Mouse (Mus musculus) myocyte (in vitro differentiated cells): ENCODE measurements around the gene Ccdc124. TPM values are rescaled to one million over a fixed set of nuclear protein-coding genes. Genes with fewer than 3 reads are reported as not detected.
"Not testable (repeated sequence)": the region's sequence is repeated elsewhere in the genome, so short reads cannot be mapped to it uniquely, and the experiment has no call there.

Source experiments
- H3K27me3 ChIP-seq: one replicate; pipeline ENCODE4 v1.6.1; 2011; ENCODE audit not compliant: control insufficient read depth, insufficient read depth, insufficient read length
- H3K36me3 ChIP-seq: one replicate; pipeline ENCODE4 v1.6.1; 2011; ENCODE audit not compliant: control insufficient read depth, insufficient read depth
- H3K4me2 ChIP-seq: one replicate; pipeline ENCODE4 v1.6.1; 2011; ENCODE audit warnings: low read depth, control low read depth
- H3K4me3 ChIP-seq: one replicate; pipeline ENCODE4 v1.5.1; 2011; ENCODE audit warnings: mild to moderate bottlenecking, control low read depth, moderate library complexity
- H3K79me2 ChIP-seq: one replicate; pipeline ENCODE4 v1.6.1; 2011; ENCODE audit not compliant: control insufficient read depth, insufficient read depth
- H3ac ChIP-seq: one replicate; pipeline ENCODE4 v1.6.1; 2011; ENCODE audit not compliant: control insufficient read depth, insufficient read length
- CEBPB ChIP-seq: IDR thresholded peaks from 2 replicates; pipeline ENCODE4 v1.6.1; 2011; ENCODE audit warnings: mild to moderate bottlenecking, moderate library complexity; ENCODE audit not compliant: poor library complexity, insufficient read depth, severe bottlenecking
- E2F4 ChIP-seq: IDR thresholded peaks from one replicate; pipeline ENCODE4 v1.6.1; 2011; ENCODE audit warnings: mild to moderate bottlenecking, control low read depth, moderate library complexity; ENCODE audit not compliant: insufficient read depth
- MAX ChIP-seq: IDR thresholded peaks from one replicate; pipeline ENCODE4 v1.6.1; 2011; ENCODE audit warnings: low read depth, mild to moderate bottlenecking, control low read depth
- MYOD1 ChIP-seq, 3 experiments: IDR thresholded peaks; one replicate each; pipeline ENCODE4 v1.6.1; 2011; ENCODE audit warnings: control low read depth in 2 of 3, low read depth in 2 of 3, mild to moderate bottlenecking in 2 of 3, moderate library complexity in 1 of 3; ENCODE audit not compliant: insufficient read length in 2 of 3, control insufficient read depth in 1 of 3
- MYOG ChIP-seq, 3 experiments: IDR thresholded peaks; one replicate each; pipeline ENCODE4 v1.6.1; 2011; ENCODE audit warnings: control low read depth in 2 of 3, low read depth in 2 of 3, mild to moderate bottlenecking in 2 of 3; ENCODE audit not compliant: insufficient read length in 2 of 3, control insufficient read depth in 1 of 3, insufficient read depth in 1 of 3
- POLR2A ChIP-seq: IDR thresholded peaks from one replicate; pipeline ENCODE4 v1.6.1; 2011; ENCODE audit warnings: low read depth, mild to moderate bottlenecking, control low read depth, moderate library complexity; ENCODE audit not compliant: insufficient read length
- POLR2AphosphoS2 ChIP-seq: IDR thresholded peaks from one replicate; pipeline ENCODE4 v1.6.1; 2011; ENCODE audit warnings: low read depth, control low read depth; ENCODE audit not compliant: insufficient read length
- REST ChIP-seq: IDR thresholded peaks from one replicate; pipeline ENCODE4 v1.6.1; 2011; ENCODE audit warnings: mild to moderate bottlenecking, control low read depth, moderate library complexity; ENCODE audit not compliant: insufficient read depth, insufficient read length
- SRF ChIP-seq: IDR thresholded peaks from one replicate; pipeline ENCODE4 v1.6.1; 2011; ENCODE audit warnings: low read depth; ENCODE audit not compliant: control insufficient read depth, insufficient read length
- TCF12 ChIP-seq: IDR thresholded peaks from one replicate; pipeline ENCODE4 v1.6.1; 2011; ENCODE audit warnings: mild to moderate bottlenecking, control low read depth; ENCODE audit not compliant: poor library complexity, insufficient read depth, severe bottlenecking
- TCF3 ChIP-seq: IDR thresholded peaks from one replicate; pipeline ENCODE4 v1.6.1; 2011; ENCODE audit warnings: low read depth, control low read depth; ENCODE audit not compliant: insufficient read length
- USF1 ChIP-seq: IDR thresholded peaks from one replicate; pipeline ENCODE4 v1.6.1; 2011; ENCODE audit warnings: low read depth, mild to moderate bottlenecking, control low read depth, moderate library complexity
- polyA plus RNA-seq: library from polyadenylated mRNA; unstranded; fragments of >200 nt; fragmentation: generic; extraction: Trizol; gene quantifications from one replicate; pipeline ENCODE4 v1.2.1, GENCODE M21; 2012; ENCODE audit warnings: missing spikeins

The Ccdc124 gene
- polyA plus RNA-seq, 1 experiment, result 141 TPM

DNA sequence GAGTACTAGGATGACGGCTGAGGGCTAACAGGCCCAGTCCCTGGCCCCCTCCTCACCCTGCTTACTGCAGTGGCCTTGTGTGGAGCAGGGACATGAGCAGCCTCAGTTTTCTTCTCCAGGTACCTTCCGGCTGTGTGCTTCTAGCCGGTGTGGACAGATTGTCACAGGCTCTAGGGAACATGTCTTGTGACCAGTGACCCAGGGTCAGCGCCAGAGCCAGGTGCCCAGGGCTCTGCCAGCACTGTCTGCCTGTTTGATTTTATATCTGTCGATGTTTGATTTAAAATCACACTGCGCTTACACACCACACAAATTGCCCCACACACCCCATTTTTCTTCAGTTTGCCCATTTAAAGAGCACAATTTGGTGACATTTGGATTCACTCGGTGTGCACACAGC is 49.9 kb downstream of the Ccdc124 start:
- Histone ChIP-seq H3K4me2 (no peak overlapping the region), H3K36me3 (no peaks in the 10 kb centered on the region), H3K4me3 (no peak overlapping the region), H3K27me3 (no peaks in the 10 kb centered on the region), H3ac (no peak overlapping the region), H3K79me2 (no peaks in the 10 kb centered on the region)
- no peak for TF ChIP-seq CEBPB
- no peak for TF ChIP-seq MAX
- no peak for TF ChIP-seq E2F4
- no peak for TF ChIP-seq MYOG (IDR thresholded peaks at IDR 0.05; ENCODE audit: control insufficient read depth in 1 of 3, insufficient read depth in 1 of 3, insufficient read length in 2 of 3, low read depth in 2 of 3)
- TF ChIP-seq TCF3, result no peak
- no peak for TF ChIP-seq TCF12
- TF ChIP-seq MYOD1 (IDR thresholded peaks at IDR 0.05; ENCODE audit: control insufficient read depth in 1 of 3, insufficient read length in 2 of 3, low read depth in 2 of 3), result no peak
- TF ChIP-seq SRF, result no peak
- no peak for TF ChIP-seq REST
- TF ChIP-seq USF1, result no peak
- no peak for TF ChIP-seq POLR2AphosphoS2
- no peak for TF ChIP-seq POLR2A

DNA sequence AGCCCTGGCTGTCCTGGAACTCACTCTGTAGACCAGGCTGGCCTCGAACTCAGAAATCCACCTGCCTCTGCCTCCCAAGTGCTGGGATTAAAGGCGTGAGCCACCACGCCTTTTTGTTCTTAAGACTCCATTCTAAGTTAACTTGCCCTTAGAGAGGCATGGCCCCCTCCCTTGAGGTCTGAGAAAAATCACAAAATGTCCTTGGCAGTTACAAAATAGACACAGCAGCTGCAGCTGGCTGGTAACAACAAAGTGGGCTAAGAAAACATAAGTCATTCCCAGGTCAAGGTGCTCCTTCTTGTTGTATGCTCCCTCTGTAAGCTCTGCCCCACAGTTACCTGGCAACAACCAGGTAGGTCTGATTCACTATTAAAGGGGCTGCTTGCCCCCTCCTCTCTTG is 51.1 kb downstream of the Ccdc124 start:
- H3K36me3 ChIP-seq, H3K27me3 ChIP-seq, H3ac ChIP-seq, H3K4me2 ChIP-seq, H3K4me3 ChIP-seq, H3K79me2 ChIP-seq: not testable (repeated sequence)

DNA sequence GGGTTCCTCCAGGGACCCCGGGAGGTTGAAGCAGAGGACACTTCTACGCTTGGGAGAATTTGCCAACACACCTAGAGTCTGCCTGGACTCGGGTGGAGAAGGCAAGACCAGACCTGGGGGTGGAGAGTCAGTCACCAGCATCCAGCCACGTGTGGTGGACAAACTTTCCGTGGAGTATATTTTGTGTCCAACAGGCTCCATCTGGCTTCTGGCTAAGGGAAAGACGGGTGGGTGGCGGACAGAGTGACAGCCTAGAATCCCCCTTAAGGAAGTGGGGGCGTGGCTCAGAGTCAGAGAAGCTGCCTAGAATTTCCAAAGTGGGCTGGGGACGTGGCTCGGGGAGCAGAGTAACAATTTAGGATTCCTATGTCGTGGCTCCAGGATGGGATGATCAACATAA is 51.7 kb downstream of the Ccdc124 start:
- Histone ChIP-seq H3K4me3 (no peak overlapping the region), H3K27me3 (no peaks in the 10 kb centered on the region), H3ac (no peak overlapping the region), H3K79me2 (no peaks in the 10 kb centered on the region), H3K36me3 (peaks cover 3% of the 10 kb centered on the region), H3K4me2 (no peak overlapping the region)
- TF ChIP-seq POLR2AphosphoS2 (no peak), MYOG (IDR thresholded peaks at IDR 0.05; ENCODE audit: control insufficient read depth in 1 of 3, insufficient read depth in 1 of 3, insufficient read length in 2 of 3, low read depth in 2 of 3) (no peak), MAX (no peak), POLR2A (no peak), MYOD1 (IDR thresholded peaks at IDR 0.05; ENCODE audit: control insufficient read depth in 1 of 3, insufficient read length in 2 of 3, low read depth in 2 of 3) (no peak), CEBPB (no peak)

DNA sequence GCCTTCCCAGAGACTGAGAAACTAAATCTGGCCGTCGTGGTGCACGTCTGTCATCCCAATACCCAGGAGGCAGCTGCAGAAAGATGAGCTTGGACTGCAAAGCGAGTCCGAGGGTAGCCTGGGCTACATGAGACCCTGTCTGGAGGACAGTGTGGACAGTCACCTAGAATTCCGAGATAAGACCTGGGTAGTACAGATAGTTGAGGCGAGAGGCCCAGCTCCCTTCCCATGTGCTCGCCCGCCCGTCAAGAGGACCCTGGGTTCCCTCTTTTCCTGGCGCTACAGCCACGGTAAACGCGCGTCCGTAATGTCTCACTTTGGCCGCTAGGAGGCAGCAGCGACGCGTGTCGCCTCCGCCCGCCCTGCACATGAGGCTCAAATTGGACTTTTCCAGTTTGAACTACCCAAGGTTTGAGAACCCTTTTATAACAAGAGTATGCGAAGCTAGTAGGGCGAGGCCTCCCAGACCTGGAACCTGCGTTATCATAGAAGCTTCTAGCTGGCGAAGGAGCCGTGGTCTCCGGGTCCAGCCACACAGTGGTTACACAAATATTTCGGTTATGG is 52.3 kb downstream of the Ccdc124 start:
- Histone ChIP-seq H3K79me2 (no peaks in the 10 kb centered on the region), H3K27me3 (no peaks in the 10 kb centered on the region), H3K4me2 (no peak overlapping the region), H3K36me3 (peaks cover 3% of the 10 kb centered on the region), H3K4me3 (no peak overlapping the region), H3ac (no peak overlapping the region)
- TF ChIP-seq MYOD1 (IDR thresholded peaks at IDR 0.05; ENCODE audit: control insufficient read depth in 1 of 3, insufficient read length in 2 of 3, low read depth in 2 of 3) (no peak), USF1 (no peak), CEBPB (no peak), POLR2AphosphoS2 (peak; percentile 11), SRF (no peak), MAX (no peak), MYOG (IDR thresholded peaks at IDR 0.05; ENCODE audit: control insufficient read depth in 1 of 3, insufficient read depth in 1 of 3, insufficient read length in 2 of 3, low read depth in 2 of 3) (no peak), POLR2A (peak; percentile 20)

DNA sequence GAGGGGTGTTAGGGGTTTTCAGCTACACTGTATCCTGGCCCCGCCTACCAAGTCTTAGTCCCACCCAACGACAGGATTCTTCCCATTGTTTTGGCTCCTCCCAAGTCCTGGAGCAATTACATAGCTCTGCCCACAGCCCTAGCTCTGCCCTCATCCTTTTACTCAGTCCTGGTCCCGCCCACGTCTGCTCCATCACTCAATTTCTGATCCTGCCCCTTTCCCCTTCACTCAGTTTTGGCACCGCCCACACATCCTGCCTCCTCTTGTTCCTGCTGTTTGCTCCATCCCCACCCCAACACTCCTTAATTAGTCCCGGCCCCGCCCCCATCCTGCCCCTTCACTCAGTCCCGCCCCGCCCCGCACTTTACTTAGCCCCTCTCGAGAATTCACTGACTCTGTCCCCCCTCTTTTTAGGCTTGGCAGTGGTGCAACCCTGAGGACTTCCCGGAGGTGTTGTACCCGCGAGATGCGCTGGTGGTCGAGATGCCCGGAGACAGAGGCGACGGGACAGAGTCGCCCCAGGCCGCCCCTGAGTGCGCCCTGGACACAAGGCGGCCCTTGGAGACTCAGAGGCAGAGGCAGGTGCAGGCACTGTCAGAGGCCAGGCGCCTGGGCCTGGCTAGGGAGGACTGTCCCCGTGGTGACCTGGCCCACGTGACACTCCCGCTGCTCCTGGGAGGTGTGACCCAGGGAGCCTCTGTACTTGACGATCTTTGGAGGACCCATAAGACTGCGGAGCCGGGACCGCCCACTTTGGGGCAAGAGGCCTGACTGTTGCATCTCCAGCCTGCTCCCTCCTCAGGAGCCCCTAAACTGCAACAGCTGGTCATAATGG is 53.4 kb downstream of the Ccdc124 start:
- TF ChIP-seq TCF12 (no peak), CEBPB (no peak), SRF (no peak), USF1 (no peak), MAX (no peak), MYOG (IDR thresholded peaks at IDR 0.05; ENCODE audit: control insufficient read depth in 1 of 3, insufficient read depth in 1 of 3, insufficient read length in 2 of 3, low read depth in 2 of 3) (no peak), TCF3 (no peak), MYOD1 (IDR thresholded peaks at IDR 0.05; ENCODE audit: control insufficient read depth in 1 of 3, insufficient read length in 2 of 3, low read depth in 2 of 3) (no peak), E2F4 (no peak), REST (no peak), POLR2A (no peak), POLR2AphosphoS2 (no peak)
- no peaks in the 10 kb centered on the region for H3K79me2 ChIP-seq
- no peaks in the 10 kb centered on the region for H3K27me3 ChIP-seq
- H3K4me3 ChIP-seq, result no peak overlapping the region
- no peak overlapping the region for H3ac ChIP-seq
- no peak overlapping the region for H3K4me2 ChIP-seq
- H3K36me3 ChIP-seq, result peaks cover 3% of the 10 kb centered on the region

Other genes with a start within 250 kb of the Ccdc124 start
- 54.1 TPM for gene Gdf15, start 241.5 kb downstream of the Ccdc124 start, polyA plus RNA-seq
- 38.5 TPM for gene Pgpep1, start 213.5 kb downstream of the Ccdc124 start, polyA plus RNA-seq
- gene Lsm4, start 200.7 kb downstream of the Ccdc124 start, polyA plus RNA-seq, result 178 TPM
- gene Jund, start 175.0 kb downstream of the Ccdc124 start, polyA plus RNA-seq, result 246 TPM
- 0.02 TPM for gene Iqcn, start 170.5 kb downstream of the Ccdc124 start, polyA plus RNA-seq
- 0.23 TPM for gene Gm3336, start 155.4 kb downstream of the Ccdc124 start, polyA plus RNA-seq
- gene Pde4c, start 150.2 kb downstream of the Ccdc124 start, polyA plus RNA-seq, result 0.10 TPM
- gene Rab3a, start 119.3 kb downstream of the Ccdc124 start, polyA plus RNA-seq, result 34.9 TPM
- gene Mpv17l2, start 113.0 kb downstream of the Ccdc124 start, polyA plus RNA-seq, result 73.0 TPM
- gene Pik3r2, start 97.2 kb downstream of the Ccdc124 start, polyA plus RNA-seq, result 130 TPM
- 31.7 TPM for gene Mast3, start 68.9 kb downstream of the Ccdc124 start, polyA plus RNA-seq
- 6.5 TPM for gene Il12rb1, start 65.5 kb downstream of the Ccdc124 start, polyA plus RNA-seq
- 5.8 TPM for gene Arrdc2, start 34.2 kb downstream of the Ccdc124 start, polyA plus RNA-seq
- 11.9 TPM for gene Kcnn1, start 10.7 kb downstream of the Ccdc124 start, polyA plus RNA-seq
- 3.0 TPM for gene Slc5a5, start 18.8 kb upstream of the Ccdc124 start, polyA plus RNA-seq
- 5,695 TPM for gene Rpl18a, start 23.5 kb upstream of the Ccdc124 start, polyA plus RNA-seq
- 62.0 TPM for gene Map1s, start 32.0 kb upstream of the Ccdc124 start, polyA plus RNA-seq